Mouse (Mus musculus): ENCODE results near the gene Ebp.

DNA sequence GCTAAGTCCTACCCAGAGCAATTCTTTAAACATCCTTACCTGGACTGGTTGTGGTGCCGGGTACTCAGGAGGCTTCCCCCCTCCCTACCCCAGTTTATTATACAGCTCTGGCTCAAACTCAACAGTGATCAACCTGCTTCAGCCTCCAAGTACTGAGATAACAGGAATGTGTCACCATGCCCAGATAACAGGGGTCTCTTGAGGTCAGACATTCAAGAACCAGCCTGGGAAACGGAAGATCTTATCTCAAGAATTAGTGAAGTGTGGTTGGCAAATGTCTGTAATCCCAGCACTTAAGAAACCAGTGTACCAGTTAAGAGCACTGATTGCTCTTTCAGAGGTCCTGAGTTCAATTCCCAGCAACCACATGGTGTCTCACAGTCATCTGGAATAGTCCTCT lies 24.8 kb upstream of the Ebp start:
- TF ChIP-seq CTCF (IDR thresholded peaks at IDR 0.05; ENCODE audit: borderline replicate concordance, insufficient read depth, low read length): no peak
- TF ChIP-seq POLR2A (IDR thresholded peaks at IDR 0.05; ENCODE audit: low read depth, low read length): no peak
